Mouse (Mus musculus): ENCODE data around the gene Sptbn1. TPM values are rescaled to one million over a fixed set of nuclear protein-coding genes. Genes with fewer than 3 reads are reported as not detected.

Gene Sptbn1
- polyA plus RNA-seq (2017; shearing (Covaris generic)), result 65.6 TPM

GRCm38 (mm10) chr11:30267892-30268647, at the start of gene Sptbn1:
Gene Sptbn1, minus strand, starts transcription at chr11:30268175.

Other genes starting within 250 kb of the Sptbn1 start
- 2.1 TPM for gene Eml6, start 242.1 kb downstream of the Sptbn1 start, polyA plus RNA-seq (2017; shearing (Covaris generic))
- not detected for gene 4930505A04Rik, start 203.7 kb upstream of the Sptbn1 start, polyA plus RNA-seq (2017; shearing (Covaris generic))

Data from effector memory CD4-positive, alpha-beta T cell, adult 7 months (primary cell).